Mouse (Mus musculus): ENCODE measurements around the gene Lce3f. TPM values are rescaled to one million over a fixed set of nuclear protein-coding genes. Genes with fewer than 3 reads are reported as not detected.

The Lce3f gene
- polyA plus RNA-seq, 1 experiment from 2014 or later, result not detected

GRCm38 (mm10) chr3:93015460-93016104, 23.6 kb downstream of the Lce3f start, which contains the start of gene Crct1:
TSS of gene Crct1 (minus strand) at chr3:93015687.
- H3K4me2 ChIP-seq (ENCODE audit: low read length), result peak within 1 kb of the TSS; percentile 56
- peak within 1 kb of the TSS; percentile 45 for H3K4me3 ChIP-seq (replicated peaks; ENCODE audit: low read length)
- ATAC-seq, result no peak
- no peaks in the 10 kb centered on the region for H3K9me3 ChIP-seq (ENCODE audit: control insufficient read depth, low read length)
- H3K36me3 ChIP-seq (ENCODE audit: control insufficient read depth, insufficient read depth), result no peaks in the 10 kb centered on the region
- H3K4me1 ChIP-seq (replicated peaks; ENCODE audit: control insufficient read depth, insufficient read depth, low read length), result no peaks in the 10 kb centered on the region
- H3K27me3 ChIP-seq (replicated peaks; ENCODE audit: control insufficient read depth, insufficient read depth, low read length), result no peaks in the 10 kb centered on the region
- 57% methylated on average over 4 of the region's 4 CpGs for WGBS
- H3K9ac ChIP-seq (replicated peaks; ENCODE audit: low read depth, low read length), result peak within 1 kb of the TSS; percentile 49
- H3K27ac ChIP-seq (ENCODE audit: low read length), result no peak within 1 kb of the TSS

- Histone ChIP-seq H3K4me1 (replicated peaks; ENCODE audit: control insufficient read depth, insufficient read depth, low read length) (no peaks in the 10 kb centered on the region), H3K9ac (replicated peaks; ENCODE audit: low read depth, low read length) (no peak within 1 kb of the TSS), H3K4me2 (ENCODE audit: low read length) (no peak within 1 kb of the TSS), H3K27ac (ENCODE audit: low read length) (no peak within 1 kb of the TSS), H3K36me3 (ENCODE audit: control insufficient read depth, insufficient read depth) (no peaks in the 10 kb centered on the region), H3K27me3 (replicated peaks; ENCODE audit: control insufficient read depth, insufficient read depth, low read length) (no peaks in the 10 kb centered on the region), H3K4me3 (replicated peaks; ENCODE audit: low read length) (no peak within 1 kb of the TSS), H3K9me3 (ENCODE audit: control insufficient read depth, low read length) (no peaks in the 10 kb centered on the region)
- WGBS, result 95% methylated on average over 2 of the region's 2 CpGs
- no peak for ATAC-seq
These were observed 26.9 kb downstream of the Lce3f start, which contains the start of gene Lce1m for GRCm38 (mm10) chr3:93018960-93019359. TSS of gene Lce1m (minus strand) at chr3:93019060.

GRCm38 (mm10) chr3:93021171-93021570, 29.1 kb downstream of the Lce3f start:
- ATAC-seq, result no peak
- Histone ChIP-seq H3K4me1 (replicated peaks; ENCODE audit: control insufficient read depth, insufficient read depth, low read length) (no peaks in the 10 kb centered on the region), H3K36me3 (ENCODE audit: control insufficient read depth, insufficient read depth) (no peaks in the 10 kb centered on the region), H3K9me3 (ENCODE audit: control insufficient read depth, low read length) (no peaks in the 10 kb centered on the region), H3K4me3 (replicated peaks; ENCODE audit: low read length) (no peak overlapping the region), H3K4me2 (ENCODE audit: low read length) (no peak overlapping the region), H3K27ac (ENCODE audit: low read length) (no peak overlapping the region), H3K27me3 (replicated peaks; ENCODE audit: control insufficient read depth, insufficient read depth, low read length) (no peaks in the 10 kb centered on the region), H3K9ac (replicated peaks; ENCODE audit: low read depth, low read length) (no peak overlapping the region)
- WGBS, result 91% methylated on average over 1 of the region's 1 CpGs

GRCm38 (mm10) chr3:93023411-93024184, 31.6 kb downstream of the Lce3f start:
- Histone ChIP-seq H3K4me2 (ENCODE audit: low read length) (no peak overlapping the region), H3K36me3 (ENCODE audit: control insufficient read depth, insufficient read depth) (no peaks in the 10 kb centered on the region), H3K4me3 (replicated peaks; ENCODE audit: low read length) (no peak overlapping the region), H3K27me3 (replicated peaks; ENCODE audit: control insufficient read depth, insufficient read depth, low read length) (no peaks in the 10 kb centered on the region), H3K9me3 (ENCODE audit: control insufficient read depth, low read length) (no peaks in the 10 kb centered on the region), H3K27ac (ENCODE audit: low read length) (no peak overlapping the region), H3K4me1 (replicated peaks; ENCODE audit: control insufficient read depth, insufficient read depth, low read length) (no peaks in the 10 kb centered on the region), H3K9ac (replicated peaks; ENCODE audit: low read depth, low read length) (no peak overlapping the region)
- 87% methylated on average over 3 of the region's 3 CpGs for WGBS
- ATAC-seq, result no peak

GRCm38 (mm10) chr3:93025486-93025885, 33.5 kb downstream of the Lce3f start:
- WGBS, result 89% methylated on average over 2 of the region's 2 CpGs

GRCm38 (mm10) chr3:93031450-93031849, 39.4 kb downstream of the Lce3f start:
- no peak overlapping the region for H3K4me2 ChIP-seq (ENCODE audit: low read length)
- ATAC-seq, result peak; percentile 95
- WGBS, result 49% methylated on average over 5 of the region's 5 CpGs

More at GRCm38 (mm10) chr3:93025486-93025885, 33.5 kb downstream of the Lce3f start:
- Histone ChIP-seq H3K4me2 (ENCODE audit: low read length) (no peak overlapping the region), H3K27ac (ENCODE audit: low read length) (no peak overlapping the region), H3K9ac (replicated peaks; ENCODE audit: low read depth, low read length) (no peak overlapping the region), H3K4me1 (replicated peaks; ENCODE audit: control insufficient read depth, insufficient read depth, low read length) (no peaks in the 10 kb centered on the region), H3K27me3 (replicated peaks; ENCODE audit: control insufficient read depth, insufficient read depth, low read length) (no peaks in the 10 kb centered on the region), H3K36me3 (ENCODE audit: control insufficient read depth, insufficient read depth) (no peaks in the 10 kb centered on the region), H3K9me3 (ENCODE audit: control insufficient read depth, low read length) (no peaks in the 10 kb centered on the region), H3K4me3 (replicated peaks; ENCODE audit: low read length) (no peak overlapping the region)
- ATAC-seq, result no peak

More at GRCm38 (mm10) chr3:93031450-93031849, 39.4 kb downstream of the Lce3f start:
- Histone ChIP-seq H3K9me3 (ENCODE audit: control insufficient read depth, low read length) (no peaks in the 10 kb centered on the region), H3K9ac (replicated peaks; ENCODE audit: low read depth, low read length) (no peak overlapping the region), H3K4me1 (replicated peaks; ENCODE audit: control insufficient read depth, insufficient read depth, low read length) (no peaks in the 10 kb centered on the region), H3K36me3 (ENCODE audit: control insufficient read depth, insufficient read depth) (no peaks in the 10 kb centered on the region), H3K27ac (ENCODE audit: low read length) (no peak overlapping the region), H3K4me3 (replicated peaks; ENCODE audit: low read length) (no peak overlapping the region), H3K27me3 (replicated peaks; ENCODE audit: control insufficient read depth, insufficient read depth, low read length) (no peaks in the 10 kb centered on the region)

Other genes with a start within 250 kb of the Lce3f start
- not detected in 2 replicates for gene Lce1g, start 239.9 kb upstream of the Lce3f start, polyA plus RNA-seq (2015; fragmentation: Nextera tagmentation; extraction: Ambion mirVana)
- not detected in 2 replicates for gene Lce1h, start 227.2 kb upstream of the Lce3f start, polyA plus RNA-seq (2015; fragmentation: Nextera tagmentation; extraction: Ambion mirVana)
- not detected in 2 replicates for gene Lce1i, start 213.3 kb upstream of the Lce3f start, polyA plus RNA-seq (2015; fragmentation: Nextera tagmentation; extraction: Ambion mirVana)
- gene Lce1j, start 201.7 kb upstream of the Lce3f start, polyA plus RNA-seq (2015; fragmentation: Nextera tagmentation; extraction: Ambion mirVana), result not detected in 2 replicates
- not detected in 2 replicates for gene Lce1k, start 184.3 kb upstream of the Lce3f start, polyA plus RNA-seq (2015; fragmentation: Nextera tagmentation; extraction: Ambion mirVana)
- not detected in 2 replicates for gene Kprp, start 165.0 kb upstream of the Lce3f start, polyA plus RNA-seq (2015; fragmentation: Nextera tagmentation; extraction: Ambion mirVana)
- gene Lce1l, start 140.9 kb upstream of the Lce3f start, polyA plus RNA-seq (2015; fragmentation: Nextera tagmentation; extraction: Ambion mirVana), result not detected in 2 replicates
- gene 2310050C09Rik, start 122.0 kb upstream of the Lce3f start, polyA plus RNA-seq (2015; fragmentation: Nextera tagmentation; extraction: Ambion mirVana), result not detected in 2 replicates
- gene Lce3a, start 66.0 kb upstream of the Lce3f start, polyA plus RNA-seq (2015; fragmentation: Nextera tagmentation; extraction: Ambion mirVana), result not detected in 2 replicates
- gene Lce3b, start 59.2 kb upstream of the Lce3f start, polyA plus RNA-seq (2015; fragmentation: Nextera tagmentation; extraction: Ambion mirVana), result not detected in 2 replicates
- gene Lce3c, start 47.7 kb upstream of the Lce3f start, polyA plus RNA-seq (2015; fragmentation: Nextera tagmentation; extraction: Ambion mirVana), result not detected in 2 replicates
- gene Lce3d, start 34.8 kb upstream of the Lce3f start, polyA plus RNA-seq (2015; fragmentation: Nextera tagmentation; extraction: Ambion mirVana), result not detected in 2 replicates
- not detected in 2 replicates for gene Lce3e, start 25.2 kb upstream of the Lce3f start, polyA plus RNA-seq (2015; fragmentation: Nextera tagmentation; extraction: Ambion mirVana)
- not detected in 2 replicates for gene Crct1, start 23.5 kb downstream of the Lce3f start, polyA plus RNA-seq (2015; fragmentation: Nextera tagmentation; extraction: Ambion mirVana)
- not detected in 2 replicates for gene Lce1m, start 26.8 kb downstream of the Lce3f start, polyA plus RNA-seq (2015; fragmentation: Nextera tagmentation; extraction: Ambion mirVana)
- gene Gm4858, start 76.6 kb downstream of the Lce3f start, polyA plus RNA-seq (2015; fragmentation: Nextera tagmentation; extraction: Ambion mirVana), result not detected in 2 replicates
- not detected in 2 replicates for gene Crnn, start 152.6 kb downstream of the Lce3f start, polyA plus RNA-seq (2015; fragmentation: Nextera tagmentation; extraction: Ambion mirVana)
- gene Flg2, start 205.1 kb downstream of the Lce3f start, polyA plus RNA-seq (2015; fragmentation: Nextera tagmentation; extraction: Ambion mirVana), result not detected in 2 replicates